Mouse (Mus musculus): ENCODE measurements at regions not wholly inside any gene's neighbourhood (a gene's known extent, or its start where the extent isn't known, plus 50 kb on each side); places are given as distances from the start of the nearest gene placed in this dataset.

DNA sequence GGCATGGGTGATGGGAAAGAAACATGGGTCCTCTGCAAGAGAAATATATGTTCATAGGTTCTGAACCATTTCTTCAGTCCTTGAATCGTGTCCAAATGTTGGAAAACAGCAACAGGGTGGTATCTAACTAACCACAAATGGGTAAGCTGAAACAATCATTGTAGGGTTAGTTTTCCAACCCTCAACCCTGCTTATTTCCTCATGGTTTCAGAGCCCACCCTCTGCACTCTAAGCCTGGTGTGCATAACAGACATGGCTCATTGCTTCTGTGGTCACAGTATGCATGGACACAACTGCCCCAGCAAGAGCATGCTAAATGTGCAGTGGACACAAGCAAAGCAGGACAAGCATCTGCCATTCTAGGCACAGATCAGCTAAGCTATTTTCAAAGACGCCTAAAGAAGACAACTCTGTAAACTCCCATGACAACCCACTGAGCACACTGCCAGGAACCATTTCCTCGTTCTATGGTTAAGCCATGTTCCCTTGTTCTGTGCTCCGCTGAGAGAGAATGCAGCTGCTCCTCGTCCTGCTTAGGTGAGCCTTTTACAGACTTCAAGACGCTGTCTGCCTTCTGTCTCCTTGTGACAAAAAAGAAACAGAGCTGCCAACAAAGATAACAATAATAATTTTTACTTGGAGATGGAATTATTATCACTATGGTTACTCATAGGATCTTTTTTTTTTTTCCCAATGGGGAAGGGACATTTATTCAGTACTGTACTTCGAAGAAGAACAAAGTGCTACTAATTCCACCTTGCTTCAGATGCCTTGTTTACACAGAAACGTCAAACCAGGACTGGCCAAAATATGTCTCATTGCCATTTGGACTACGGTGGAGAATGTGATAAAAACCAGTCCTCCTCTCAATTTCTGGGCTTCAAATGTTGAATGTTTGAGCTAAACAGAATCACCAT lies 363.8 kb downstream of the Pbx1 start:
- no peaks in the 10 kb centered on the region for H3K9me3 ChIP-seq
- WGBS, result 81% methylated on average over 9 of the region's 9 CpGs
- DNase-seq (ENCODE audit: low spot score), result no peak
- no peaks in the 10 kb centered on the region for H3K36me3 ChIP-seq
- H3K4me1 ChIP-seq (replicated peaks), result peaks cover 6% of the 10 kb centered on the region; the same call in 1 of the 2 replicates
- no peak overlapping the region for H3K27ac ChIP-seq
- no peak overlapping the region for H3K4me3 ChIP-seq
- no peaks in the 10 kb centered on the region for H3K27me3 ChIP-seq (ENCODE audit: insufficient read depth, poor library complexity, severe bottlenecking)

DNA sequence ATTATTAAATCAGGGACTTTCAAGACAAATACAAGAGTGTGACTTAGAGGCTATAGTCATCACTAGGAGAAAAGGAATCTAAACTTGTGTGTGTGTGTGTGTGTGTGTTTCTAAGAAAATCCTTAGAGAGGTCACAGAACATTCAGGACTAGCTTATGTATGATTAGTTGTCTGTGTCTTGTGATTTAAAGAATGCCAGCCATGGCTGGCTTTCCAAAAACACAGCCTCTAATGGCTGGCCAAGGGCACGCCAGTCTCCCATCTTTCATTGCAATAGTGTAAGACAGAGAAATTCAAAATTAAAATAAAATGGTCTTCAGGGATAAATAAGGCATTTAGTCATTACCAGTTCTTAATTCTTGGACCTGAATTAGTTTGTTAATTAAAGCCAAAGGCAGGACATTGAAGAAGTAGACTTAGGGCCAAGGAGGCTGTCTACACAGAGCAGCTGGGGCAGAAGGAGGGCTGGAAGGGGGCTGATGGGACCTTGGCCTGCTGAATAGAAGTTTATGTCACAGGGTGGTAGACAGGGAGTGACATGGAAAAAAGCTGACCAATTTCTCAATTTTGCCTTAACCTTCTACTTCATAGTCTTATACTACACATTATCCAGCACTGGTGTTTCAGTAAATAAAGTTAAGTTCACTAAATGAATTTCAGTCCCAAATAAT lies 363.0 kb downstream of the Pbx1 start:
- Histone ChIP-seq H3K9me3 (no peaks in the 10 kb centered on the region), H3K4me1 (replicated peaks) (peaks cover 6% of the 10 kb centered on the region; the same call in 1 of the 2 replicates), H3K36me3 (no peaks in the 10 kb centered on the region), H3K4me3 (no peak overlapping the region), H3K27ac (no peak overlapping the region), H3K27me3 (ENCODE audit: insufficient read depth, poor library complexity, severe bottlenecking) (no peaks in the 10 kb centered on the region)
- DNase-seq (ENCODE audit: low spot score), result no peak
- WGBS, result 94% methylated on average over 1 of the region's 1 CpGs

All from hindbrain, embryonic 10.5 days (tissue).